Mouse (Mus musculus): ENCODE data around the gene Krtap4-9.
"Not testable (repeated sequence)": the region's sequence is repeated elsewhere in the genome, so short reads cannot be mapped to it uniquely, and the experiment has no call there.

Gene Krtap4-9

DNA sequence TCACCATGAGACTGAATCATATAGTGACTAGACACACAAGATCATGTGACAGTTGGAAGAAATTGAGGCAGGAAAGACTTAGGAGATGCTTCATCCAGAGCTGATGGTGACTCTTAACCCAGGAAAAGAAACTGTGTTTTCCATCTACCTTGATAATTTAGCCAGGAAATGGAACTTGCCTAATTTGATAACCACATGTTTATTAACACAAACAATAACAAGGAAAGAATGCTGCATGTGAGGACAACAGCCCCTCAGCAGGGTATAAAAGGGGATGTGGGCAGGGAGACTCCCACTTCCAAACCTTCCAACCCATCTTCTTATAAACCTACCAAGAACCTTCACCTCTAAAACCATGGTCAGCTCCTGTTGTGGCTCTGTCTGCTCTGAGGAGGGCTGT lies at the start of gene Krtap4-9:
Krtap4-9 (plus strand) TSS at position 301 of the 400 bp plus-strand sequence.
- DNase-seq (ENCODE audit: low spot score) = not testable (repeated sequence)

- no peak for DNase-seq (ENCODE audit: low spot score)
These were observed 41.0 kb upstream of the Krtap4-9 start for GRCm38 (mm10) chr11:99743985-99744384.

GRCm38 (mm10) chr11:99758877-99759276 lies 26.1 kb upstream of the Krtap4-9 start:
- no peak for DNase-seq (ENCODE audit: low spot score)

GRCm38 (mm10) chr11:99768410-99768809 lies 16.6 kb upstream of the Krtap4-9 start:
- no peak for DNase-seq (ENCODE audit: low spot score)

DNA sequence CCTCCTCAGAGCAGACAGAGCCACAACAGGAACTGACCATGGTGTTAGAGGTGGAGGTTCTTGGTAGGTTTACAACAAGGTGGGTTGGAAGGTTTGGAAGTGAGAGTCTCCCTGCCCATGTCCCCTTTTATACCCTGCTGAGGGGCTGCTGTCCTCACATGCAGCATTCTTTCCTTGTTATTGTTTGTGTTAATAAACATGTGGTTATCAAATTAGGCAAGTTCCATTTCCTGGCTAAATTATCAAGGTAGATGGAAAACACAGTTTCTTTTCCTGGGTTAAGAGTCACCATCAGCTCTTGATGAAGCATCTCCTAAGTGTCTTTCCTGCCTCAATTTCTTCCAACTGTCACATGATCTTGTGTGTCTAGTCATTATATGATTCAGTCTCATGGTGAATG lies 12.2 kb upstream of the Krtap4-9 start, which contains the start of gene Gm11595:
Gm11595 (minus strand) TSS at position 101 of the 400 bp plus-strand sequence.
- not testable (repeated sequence) for DNase-seq (ENCODE audit: low spot score)

DNA sequence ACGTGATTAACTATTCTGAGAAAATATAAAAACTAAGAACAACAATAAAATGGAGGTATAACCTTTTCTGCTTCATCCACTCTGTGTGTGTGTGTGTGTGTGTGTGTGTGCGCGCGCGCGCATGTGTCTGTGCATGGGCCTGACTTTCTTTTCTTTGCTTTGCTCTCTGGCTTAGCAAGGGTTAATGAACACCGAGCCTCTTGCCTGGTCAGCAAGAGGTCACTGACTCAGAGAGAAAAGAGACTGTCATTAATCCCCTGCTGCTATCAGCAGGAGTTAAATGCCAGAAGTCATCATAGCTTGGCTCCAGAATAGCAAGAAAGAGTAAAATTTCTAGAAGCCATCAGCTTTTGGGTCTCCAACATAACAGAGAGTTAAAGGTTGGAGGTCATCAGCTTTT lies 6.6 kb upstream of the Krtap4-9 start:
- no peak for DNase-seq (ENCODE audit: low spot score)

DNA sequence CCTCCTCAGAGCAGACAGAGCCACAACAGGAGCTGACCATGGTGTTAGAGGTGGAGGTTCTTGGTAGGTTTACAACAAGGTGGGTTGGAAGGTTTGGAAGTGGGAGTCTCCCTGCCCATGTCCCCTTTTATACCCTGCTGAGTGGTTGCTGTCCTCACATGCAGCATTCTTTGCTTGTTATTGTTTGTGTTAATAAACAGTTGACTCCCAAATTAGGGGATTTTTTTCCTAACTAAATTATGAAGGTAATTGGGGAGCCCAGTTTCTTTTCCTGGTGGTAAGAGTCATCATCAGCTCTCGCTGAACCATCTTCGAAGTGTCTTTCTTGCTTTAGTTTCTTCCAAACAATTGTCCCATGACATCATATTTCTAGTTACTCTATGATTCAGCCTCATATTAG lies 4.4 kb upstream of the Krtap4-9 start, which contains the start of gene Krtap4-8:
Krtap4-8 (minus strand) TSS at position 101 of the 400 bp plus-strand sequence.
- DNase-seq (ENCODE audit: low spot score) = no peak

DNA sequence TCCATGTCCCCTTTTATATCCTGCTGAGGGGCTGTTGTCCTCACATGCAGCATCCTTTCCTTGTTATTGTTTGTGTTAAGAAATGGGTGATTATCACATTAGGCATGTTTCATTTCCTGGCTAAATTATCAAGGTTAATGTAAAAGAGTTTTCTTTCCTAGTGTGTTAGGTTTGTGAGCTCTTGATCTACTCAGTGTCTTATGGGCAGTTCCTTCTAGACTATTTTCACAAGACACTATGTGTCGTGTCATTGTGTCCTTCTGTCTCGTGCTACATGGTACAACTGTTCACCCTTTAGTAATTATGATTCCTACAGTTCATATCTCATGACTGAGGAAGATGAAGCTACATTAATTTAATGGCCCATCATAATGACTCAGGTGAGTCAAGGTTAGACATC lies 8.4 kb downstream of the Krtap4-9 start, which contains the start of gene Gm11596:
Gm11596 (minus strand) TSS at position 101 of the 400 bp plus-strand sequence.
- no peak for DNase-seq (ENCODE audit: low spot score)

DNA sequence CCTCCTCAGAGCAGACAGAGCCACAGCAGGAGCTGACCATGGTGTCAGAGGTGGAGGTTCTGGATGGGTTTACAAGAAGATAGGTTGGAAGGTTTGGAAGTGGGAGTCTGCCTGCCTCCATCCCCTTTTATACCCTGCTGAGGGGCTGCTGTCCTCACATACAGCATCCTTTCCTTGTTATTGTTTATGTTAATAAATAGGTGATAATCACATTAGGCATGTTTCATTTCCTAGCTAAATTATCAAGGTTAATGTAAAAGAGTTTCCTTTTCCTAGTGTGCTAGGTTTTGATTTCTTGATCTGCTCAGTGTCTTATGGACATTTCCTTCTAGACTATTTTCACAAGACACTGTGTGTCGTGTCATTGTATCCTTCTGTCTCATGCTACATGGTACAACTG lies 13.8 kb downstream of the Krtap4-9 start, which contains the start of gene Gm11569:
Gm11569 (minus strand) TSS at position 101 of the 400 bp plus-strand sequence.
- DNase-seq (ENCODE audit: low spot score) = not testable (repeated sequence)

DNA sequence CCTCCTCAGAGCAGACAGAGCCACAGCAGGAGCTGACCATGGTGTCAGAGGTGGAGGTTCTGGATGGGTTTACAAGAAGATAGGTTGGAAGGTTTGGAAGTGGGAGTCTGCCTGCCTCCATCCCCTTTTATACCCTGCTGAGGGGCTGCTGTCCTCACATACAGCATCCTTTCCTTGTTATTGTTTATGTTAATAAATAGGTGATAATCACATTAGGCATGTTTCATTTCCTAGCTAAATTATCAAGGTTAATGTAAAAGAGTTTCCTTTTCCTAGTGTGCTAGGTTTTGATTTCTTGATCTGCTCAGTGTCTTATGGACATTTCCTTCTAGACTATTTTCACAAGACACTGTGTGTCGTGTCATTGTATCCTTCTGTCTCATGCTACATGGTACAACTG lies 19.3 kb downstream of the Krtap4-9 start, which contains the start of gene Gm11554:
Gm11554 (minus strand) TSS at position 101 of the 400 bp plus-strand sequence.
- DNase-seq (ENCODE audit: low spot score) = not testable (repeated sequence)

- DNase-seq (ENCODE audit: low spot score) = not testable (repeated sequence)
These were observed 24.8 kb downstream of the Krtap4-9 start, which contains the start of gene Krtap4-13 for GRCm38 (mm10) chr11:99809792-99810191. TSS of gene Krtap4-13 (minus strand) at chr11:99809892.

DNA sequence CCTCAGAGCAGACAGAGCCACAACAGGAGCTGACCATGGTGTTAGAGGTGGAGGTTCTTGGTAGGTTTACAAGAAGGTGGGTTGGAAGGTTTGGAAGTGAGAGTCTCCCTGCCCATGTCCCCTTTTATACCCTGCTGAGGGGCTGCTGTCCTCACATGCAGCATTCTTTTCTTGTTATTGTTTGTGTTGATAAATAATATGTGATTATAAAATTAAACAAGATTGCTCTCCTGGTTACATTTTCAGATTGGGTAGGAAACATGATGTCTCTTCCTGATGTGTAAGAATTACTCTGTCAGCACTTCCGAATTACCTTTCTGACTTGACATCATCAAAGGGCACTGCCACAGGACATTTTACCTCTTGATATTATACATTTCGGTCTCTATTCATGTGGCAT lies 30.6 kb downstream of the Krtap4-9 start, which contains the start of gene Gm11564:
Gm11564 (minus strand) TSS at position 101 of the 400 bp plus-strand sequence.
- DNase-seq (ENCODE audit: low spot score) = not testable (repeated sequence)

Data from adipocyte (in vitro differentiated cells).